Comparison of ENCODE assay signal across 8 mouse cellular contexts in genomic region chr14:79515511-79516242, GRCm38 (mm10). TPM values are rescaled to one million over a fixed set of nuclear protein-coding genes. Genes with fewer than 3 reads are reported as not detected.
A peak's percentile ranks its signal among the peaks of the same experiment; 100 is the strongest.
DNase-seq lines count a peak whose midpoint lies in the region; ATAC-seq lines count a peak whose summit lies in the region.

No protein-coding gene starts in this region.

- H3K27me3 ChIP-seq in intestine, embryonic 14.5 days (replicated peaks; ENCODE audit: control insufficient read depth, insufficient read depth, low read length), result no peaks in the 10 kb centered on the region
- no peaks in the 10 kb centered on the region for H3K27me3 ChIP-seq in lung, embryonic 15.5 days
- H3K27me3 ChIP-seq in stomach, embryonic 15.5 days (replicated peaks), result no peaks in the 10 kb centered on the region
- no peaks in the 10 kb centered on the region for H3K27me3 ChIP-seq in hindbrain, embryonic 10.5 days (ENCODE audit: insufficient read depth, poor library complexity, severe bottlenecking)

- DNase-seq in layer of hippocampus, adult 11-12 months (ENCODE audit: low spot score), result peak; percentile 16
- no peak for DNase-seq in layer of hippocampus, postnatal 10 days (ENCODE audit: low spot score in 2 of 2)
- no peak for DNase-seq in intestine, embryonic 14.5 days (ENCODE audit: low spot score)
- no peak for DNase-seq in frontal cortex, postnatal 25 days (ENCODE audit: low spot score in 2 of 2)
- no peak for DNase-seq in hindbrain, embryonic 10.5 days (ENCODE audit: low spot score)
- no peak for DNase-seq in urinary bladder, postnatal 25 days (ENCODE audit: low spot score)

- H3K9me3 ChIP-seq in intestine, embryonic 14.5 days (ENCODE audit: control insufficient read depth, low read length), result no peaks in the 10 kb centered on the region
- H3K9me3 ChIP-seq in lung, embryonic 15.5 days, result no peaks in the 10 kb centered on the region
- no peaks in the 10 kb centered on the region for H3K9me3 ChIP-seq in stomach, embryonic 15.5 days
- H3K9me3 ChIP-seq in hindbrain, embryonic 10.5 days, result no peaks in the 10 kb centered on the region

- H3K4me3 ChIP-seq in intestine, embryonic 14.5 days (ENCODE audit: low read depth, low read length), result peak overlapping the region; percentile 22
- H3K4me3 ChIP-seq in lung, embryonic 15.5 days, result peak overlapping the region; percentile 25
- peak overlapping the region; percentile 37 for H3K4me3 ChIP-seq in stomach, embryonic 15.5 days (replicated peaks)
- H3K4me3 ChIP-seq in hindbrain, embryonic 10.5 days, result no peak overlapping the region

- peak overlapping the region; percentile 78 for H3K27ac ChIP-seq in intestine, embryonic 14.5 days (ENCODE audit: low read depth)
- H3K27ac ChIP-seq in lung, embryonic 15.5 days, result peak overlapping the region; percentile 63
- peak overlapping the region; percentile 88 for H3K27ac ChIP-seq in stomach, embryonic 15.5 days
- no peak overlapping the region for H3K27ac ChIP-seq in hindbrain, embryonic 10.5 days

- peak overlapping the region; percentile 42 for H3K4me2 ChIP-seq in intestine, embryonic 14.5 days (ENCODE audit: low read length)
- H3K4me2 ChIP-seq in lung, embryonic 15.5 days, result peak overlapping the region; percentile 29
- H3K4me2 ChIP-seq in stomach, embryonic 15.5 days, result peak overlapping the region; percentile 42

- peak overlapping the region; percentile 38 for H3K9ac ChIP-seq in intestine, embryonic 14.5 days (ENCODE audit: low read length)
- H3K9ac ChIP-seq in lung, embryonic 15.5 days, result peak overlapping the region; percentile 19
- H3K9ac ChIP-seq in stomach, embryonic 15.5 days, result peak overlapping the region; percentile 2; the same call in 1 of the 2 replicates

- 62% methylated on average over 8 of the region's 8 CpGs for WGBS in intestine, embryonic 14.5 days
- 52% methylated on average over 8 of the region's 8 CpGs for WGBS in lung, embryonic 15.5 days
- 55% methylated on average over 8 of the region's 8 CpGs for WGBS in stomach, embryonic 15.5 days
- 82% methylated on average over 8 of the region's 8 CpGs for WGBS in hindbrain, embryonic 10.5 days

- ATAC-seq in intestine, embryonic 14.5 days (replicated peaks; ENCODE audit: low FRiP score, low TSS enrichment, low read depth), result peak; percentile 90
- ATAC-seq in lung, embryonic 15.5 days (ENCODE audit: borderline replicate concordance, extremely low read depth, low FRiP score, low TSS enrichment), result no peak; the same call in 1 of the 2 replicates
- peak; percentile 92 for ATAC-seq in stomach, embryonic 15.5 days (ENCODE audit: insufficient read depth, low FRiP score, low read depth)

- H3K4me1 ChIP-seq in intestine, embryonic 14.5 days (replicated peaks; ENCODE audit: control insufficient read depth, insufficient read depth, low read length), result no peaks in the 10 kb centered on the region
- H3K4me1 ChIP-seq in lung, embryonic 15.5 days, result peaks cover 19% of the 10 kb centered on the region; the same call in 1 of the 2 replicates
- H3K4me1 ChIP-seq in stomach, embryonic 15.5 days, result no peaks in the 10 kb centered on the region
- no peaks in the 10 kb centered on the region for H3K4me1 ChIP-seq in hindbrain, embryonic 10.5 days (replicated peaks)

- no peaks in the 10 kb centered on the region for H3K36me3 ChIP-seq in intestine, embryonic 14.5 days (ENCODE audit: control insufficient read depth, insufficient read depth, low read length)
- no peaks in the 10 kb centered on the region for H3K36me3 ChIP-seq in lung, embryonic 15.5 days
- H3K36me3 ChIP-seq in stomach, embryonic 15.5 days, result no peaks in the 10 kb centered on the region
- no peaks in the 10 kb centered on the region for H3K36me3 ChIP-seq in hindbrain, embryonic 10.5 days

RNA-seq across cellular contexts. Expression of gene Wbp4, which starts 34.4 kb away (rescaled TPM):
- 10 to 100 TPM; 49.7 to 51.2 TPM for total RNA-seq in layer of hippocampus, postnatal 10 days (2021)
- 39.5 and 42.9 TPM in 2 replicates for polyA plus RNA-seq in intestine, embryonic 14.5 days (2014; fragmentation: Nextera tagmentation; extraction: Ambion mirVana)
- polyA plus RNA-seq in lung, embryonic 15.5 days (2015; fragmentation: Nextera tagmentation; extraction: Ambion mirVana), result 38.0 and 40.0 TPM in 2 replicates
- polyA plus RNA-seq in stomach, embryonic 15.5 days (2015; fragmentation: Nextera tagmentation; extraction: Ambion mirVana), result 41.0 and 41.5 TPM in 2 replicates
- polyA plus RNA-seq in hindbrain, embryonic 10.5 days (2016; fragmentation: Nextera tagmentation; extraction: Ambion mirVana), result 38.9 and 47.0 TPM in 2 replicates

RNA-seq across cellular contexts. Expression of gene Elf1, which starts 34.7 kb away (rescaled TPM):
- 1 to 10 TPM; 6.0 to 6.1 TPM for total RNA-seq in layer of hippocampus, postnatal 10 days (2021)
- polyA plus RNA-seq in intestine, embryonic 14.5 days (2014; fragmentation: Nextera tagmentation; extraction: Ambion mirVana), result 27.0 and 27.7 TPM in 2 replicates
- 17.5 and 18.8 TPM in 2 replicates for polyA plus RNA-seq in lung, embryonic 15.5 days (2015; fragmentation: Nextera tagmentation; extraction: Ambion mirVana)
- 25.1 and 26.1 TPM in 2 replicates for polyA plus RNA-seq in stomach, embryonic 15.5 days (2015; fragmentation: Nextera tagmentation; extraction: Ambion mirVana)
- polyA plus RNA-seq in hindbrain, embryonic 10.5 days (2016; fragmentation: Nextera tagmentation; extraction: Ambion mirVana), result 5.3 and 6.9 TPM in 2 replicates
